Mouse (Mus musculus) ES-Bruce4 (cell line): ENCODE measurements around the gene Sptb.

Source experiments
- CTCF ChIP-seq: IDR thresholded peaks from one replicate; pipeline ENCODE4 v1.8.1; 2011; ENCODE audit warnings: low read depth, low read length
- POLR2A ChIP-seq: IDR thresholded peaks from one replicate; pipeline ENCODE4 v1.8.1; 2011; ENCODE audit warnings: low read length; ENCODE audit not compliant: insufficient read depth

- TF ChIP-seq POLR2A (no peak), CTCF (no peak)
These were observed 115.8 kb downstream of the Sptb start for GRCm38 (mm10) chr12:76594556-76594955.
